Mouse (Mus musculus) neural tube, postnatal 0 days (tissue): ENCODE measurements around the gene Glra4. TPM values are rescaled to one million over a fixed set of nuclear protein-coding genes. Genes with fewer than 3 reads are reported as not detected.

Experiments
- polyA plus RNA-seq: library from polyadenylated mRNA; unstranded; fragments of >200 nt; fragmentation: Nextera tagmentation; extraction: Ambion mirVana; gene quantifications from 2 replicates; pipeline ENCODE4 v1.2.1, GENCODE M21; 2015

Gene Glra4
- 0.29 TPM in 1 of 2 replicates, not detected in the other for polyA plus RNA-seq

DNA sequence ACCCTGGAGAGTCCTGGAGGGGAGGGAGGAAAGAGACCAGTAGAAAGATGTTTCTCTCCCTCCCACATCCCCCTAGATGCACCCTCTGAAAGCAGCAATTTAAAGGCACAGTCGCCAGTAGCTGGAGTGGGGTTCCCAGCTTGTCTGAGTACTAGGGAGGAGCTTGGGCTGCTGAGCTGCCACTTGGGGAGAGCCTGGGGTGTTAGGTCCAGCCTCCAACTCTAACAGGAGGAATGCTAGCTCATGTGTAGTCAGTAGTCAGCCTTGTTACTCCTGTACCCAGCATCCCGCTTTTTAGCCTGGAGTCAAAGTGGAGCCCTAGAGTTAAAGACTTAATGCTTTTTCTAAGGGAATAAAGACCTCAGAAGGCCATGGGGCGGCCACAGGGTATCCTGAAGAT is at the start of gene Glra4:
Gene Glra4 (minus strand): TSS at position 101 of the 400 bp plus-strand sequence.

DNA sequence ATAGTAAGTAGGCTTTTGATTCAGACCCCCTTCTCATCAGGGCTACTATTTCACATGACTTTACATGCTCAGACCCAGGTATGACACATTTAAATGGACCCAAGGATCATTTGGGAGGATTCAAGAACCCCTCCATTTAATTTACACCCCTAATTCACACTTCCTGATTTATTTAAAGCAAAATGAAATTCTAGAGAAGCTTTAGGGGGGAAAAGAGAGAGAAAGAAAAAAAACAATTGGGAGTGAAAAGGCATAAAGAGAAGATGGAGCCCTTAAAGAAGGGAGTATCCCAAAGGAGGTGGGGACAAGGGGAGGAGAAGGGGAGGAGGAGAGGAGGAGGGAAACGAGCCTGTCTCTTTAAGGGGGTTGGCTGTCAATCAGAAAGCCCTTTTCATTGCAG is 42.4 kb upstream of the Glra4 start, which contains the start of gene Plp1:
Gene Plp1 (plus strand): TSS at position 301 of the 400 bp plus-strand sequence.

DNA sequence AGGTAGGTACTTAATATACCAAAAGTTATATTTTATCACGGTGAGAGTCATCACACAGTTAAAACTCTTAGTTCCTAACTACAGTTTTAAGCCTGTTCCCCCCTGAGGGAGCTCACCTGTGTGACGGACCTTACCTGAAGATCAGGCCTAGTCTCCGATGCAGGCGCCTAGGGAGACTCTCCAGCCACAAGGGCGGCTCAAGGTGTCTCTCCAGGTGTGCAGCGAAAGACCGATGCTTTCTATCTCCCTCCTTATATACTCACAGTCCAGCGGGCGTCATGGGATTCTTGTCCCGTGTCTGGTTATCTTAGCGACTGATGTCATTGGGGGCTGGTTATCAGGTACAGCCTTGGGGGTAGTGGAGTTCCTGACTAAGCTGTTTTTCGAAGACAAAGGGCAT is 36.5 kb downstream of the Glra4 start, which contains the start of gene Morf4l2:
Gene Morf4l2 (minus strand): TSS at position 232 of the 400 bp plus-strand sequence.

Other genes with a start within 250 kb of the Glra4 start
- gene Kir3dl2, start 236.1 kb downstream of the Glra4 start, polyA plus RNA-seq: 0.22 and 0.26 TPM in 2 replicates
- gene Tceal3, start 189.3 kb downstream of the Glra4 start, polyA plus RNA-seq: 110 and 116 TPM in 2 replicates
- gene Tceal1, start 72.2 kb downstream of the Glra4 start, polyA plus RNA-seq: 29.7 and 34.4 TPM in 2 replicates
- gene Morf4l2, start 36.5 kb downstream of the Glra4 start, polyA plus RNA-seq: 443 and 476 TPM in 2 replicates
- 53.6 and 127 TPM in 2 replicates for gene Plp1, start 42.5 kb upstream of the Glra4 start, polyA plus RNA-seq
- gene Rab9b, start 88.6 kb upstream of the Glra4 start, polyA plus RNA-seq: 16.1 and 17.6 TPM in 2 replicates
- gene H2bfm, start 147.2 kb upstream of the Glra4 start, polyA plus RNA-seq: not detected in 2 replicates
- 73.8 and 75.2 TPM in 2 replicates for gene Tmsb15b2, start 195.4 kb upstream of the Glra4 start, polyA plus RNA-seq
- 6.3 and 6.4 TPM in 2 replicates for gene Tmsb15l, start 196.7 kb upstream of the Glra4 start, polyA plus RNA-seq
- 32.9 and 39.1 TPM in 2 replicates for gene Tmsb15b1, start 196.7 kb upstream of the Glra4 start, polyA plus RNA-seq
- gene Zcchc18, start 213.0 kb upstream of the Glra4 start, polyA plus RNA-seq: 535 and 581 TPM in 2 replicates